Mouse (Mus musculus) lung, postnatal 0 days (tissue): ENCODE results near the gene Snapc2. TPM values are rescaled to one million over a fixed set of nuclear protein-coding genes. Genes with fewer than 3 reads are reported as not detected.

Experiments
- ATAC-seq: fragments of 200-750 bp; cut with Nextera tagmentation; 2 replicates; pipeline ENCODE4 v1.8.0; 2017; ENCODE audit warnings: moderate library complexity
- DNase-seq: peaks from one replicate; pipeline ENCODE4 v3.0.0-alpha.2; 2016; ENCODE audit warnings: low spot score
- H3K27ac ChIP-seq: fragments of 300-500 bp; sonication (generic); 2 replicates; pipeline ENCODE4 v1.5.1; 2014; ENCODE audit warnings: antibody characterized with exemption, mild to moderate bottlenecking, low read length, mixed read lengths
- H3K27me3 ChIP-seq: fragments of 300-500 bp; sonication (generic); replicated peaks from 2 replicates; pipeline ENCODE4 v1.6.1; 2014; ENCODE audit warnings: low read length, mixed read lengths; ENCODE audit not compliant: insufficient read depth
- H3K36me3 ChIP-seq: fragments of 300-500 bp; sonication (generic); 2 replicates; pipeline ENCODE4 v1.6.1; 2014; ENCODE audit warnings: low read length, mixed read lengths; ENCODE audit not compliant: insufficient read depth
- H3K4me1 ChIP-seq: fragments of 300-500 bp; sonication (generic); 2 replicates; pipeline ENCODE4 v1.6.1; 2014; ENCODE audit warnings: antibody characterized with exemption, low read depth, low read length, mixed read lengths; ENCODE audit not compliant: insufficient read depth
- H3K4me2 ChIP-seq: fragments of 300-500 bp; sonication (generic); replicated peaks from 2 replicates; pipeline ENCODE4 v1.6.1; 2014; ENCODE audit warnings: low read depth, mild to moderate bottlenecking, low read length, moderate library complexity, mixed read lengths
- H3K4me3 ChIP-seq: fragments of 300-500 bp; sonication (generic); 2 replicates; pipeline ENCODE4 v1.5.1; 2014; ENCODE audit warnings: low read depth, low read length
- H3K9ac ChIP-seq: fragments of 300-500 bp; sonication (generic); replicated peaks from 2 replicates; pipeline ENCODE4 v1.6.1; 2014; ENCODE audit warnings: low read depth, mild to moderate bottlenecking
- H3K9me3 ChIP-seq: fragments of 300-500 bp; sonication (generic); 2 replicates; pipeline ENCODE4 v1.6.1; 2016; ENCODE audit warnings: low read length, mixed read lengths
- CTCF ChIP-seq: IDR thresholded peaks from 2 replicates; pipeline ENCODE4 v1.5.1; 2016; ENCODE audit warnings: antibody characterized with exemption, mild to moderate bottlenecking
- EP300 ChIP-seq: IDR thresholded peaks from 2 replicates; pipeline ENCODE4 v1.6.1; 2016; ENCODE audit warnings: antibody characterized with exemption, mild to moderate bottlenecking, control low read depth
- WGBS: fragments of 180-500 bp; shearing (Covaris S2); extraction: QIAGEN DNeasy Blood & Tissue Kit; methylation state at CpG from one replicate; pipeline ENCODE4 v1.1.7; 2014; 5-methylcytosine and 5-hydroxymethylcytosine counted together
- polyA plus RNA-seq: library from polyadenylated mRNA; unstranded; fragments of >200 nt; fragmentation: Nextera tagmentation; extraction: Ambion mirVana; gene quantifications from 2 replicates; pipeline ENCODE4 v1.2.1, GENCODE M21; 2015

Gene Snapc2
- 27.5 and 28.9 TPM in 2 replicates for polyA plus RNA-seq

DNA sequence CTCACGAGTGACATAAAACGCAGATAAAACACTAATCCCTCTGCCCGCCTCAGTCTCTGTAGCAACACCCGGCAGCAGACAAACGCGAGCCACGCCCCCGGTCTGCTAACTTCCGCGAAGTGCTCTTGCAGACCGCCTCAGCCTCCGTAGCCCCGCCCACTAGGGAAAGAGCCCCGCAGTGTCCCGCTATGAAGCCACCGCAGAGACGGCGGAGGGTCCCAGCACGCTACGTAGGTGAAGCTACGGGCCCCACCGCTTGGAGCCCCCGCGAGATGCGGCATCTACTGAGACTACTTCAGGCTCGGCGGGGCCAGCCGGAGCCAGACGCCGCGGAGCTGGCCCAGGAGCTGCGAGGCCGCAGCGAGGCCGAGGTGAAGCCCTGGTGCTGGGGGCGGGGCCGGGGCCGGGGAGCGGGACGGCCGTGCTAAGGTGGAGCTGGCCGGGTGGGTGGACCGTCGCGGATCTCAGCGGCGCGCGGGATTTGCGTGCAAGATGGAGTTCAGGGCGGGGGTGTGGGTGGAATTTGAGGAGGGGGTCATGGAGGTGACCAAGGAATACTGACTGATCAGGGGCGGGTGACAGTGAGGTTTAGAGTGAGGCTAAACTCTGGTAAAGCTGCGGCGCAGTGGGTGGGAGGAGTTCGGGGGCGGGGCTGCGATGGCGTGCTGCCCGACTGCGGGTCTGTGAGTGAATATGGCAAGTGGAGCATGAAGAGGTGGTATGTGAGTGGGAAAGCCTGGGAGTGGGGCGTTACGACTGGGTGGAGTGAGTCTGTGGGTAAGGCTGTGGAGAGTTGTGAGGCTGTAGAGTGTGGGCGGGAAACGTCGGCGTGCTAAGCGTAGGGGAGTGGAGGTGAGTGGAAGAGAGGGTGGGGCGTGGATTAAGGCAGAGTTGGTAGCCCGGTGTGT lies at the start of gene Snapc2:
Gene Snapc2, plus strand, starts transcription at position 147 of the 908 bp plus-strand sequence.
- DNase-seq (peak; percentile 97), ATAC-seq (peak; percentile 95)
- Histone ChIP-seq H3K4me1 (peaks cover 4% of the 10 kb centered on the region; the same call in 1 of the 2 replicates), H3K27ac (peak within 1 kb of the TSS; percentile 74), H3K9ac (peak within 1 kb of the TSS; percentile 82), H3K9me3 (no peaks in the 10 kb centered on the region), H3K36me3 (0 out of 2 replicates have a peak, but pooled peaks cover 4% of the 10 kb centered on the region), H3K27me3 (no peaks in the 10 kb centered on the region), H3K4me3 (peak within 1 kb of the TSS; percentile 85), H3K4me2 (peak within 1 kb of the TSS; percentile 86)
- WGBS = under 1% methylated on average over 69 of the region's 69 CpGs
- no peak for TF ChIP-seq EP300
- no peak for TF ChIP-seq CTCF

DNA sequence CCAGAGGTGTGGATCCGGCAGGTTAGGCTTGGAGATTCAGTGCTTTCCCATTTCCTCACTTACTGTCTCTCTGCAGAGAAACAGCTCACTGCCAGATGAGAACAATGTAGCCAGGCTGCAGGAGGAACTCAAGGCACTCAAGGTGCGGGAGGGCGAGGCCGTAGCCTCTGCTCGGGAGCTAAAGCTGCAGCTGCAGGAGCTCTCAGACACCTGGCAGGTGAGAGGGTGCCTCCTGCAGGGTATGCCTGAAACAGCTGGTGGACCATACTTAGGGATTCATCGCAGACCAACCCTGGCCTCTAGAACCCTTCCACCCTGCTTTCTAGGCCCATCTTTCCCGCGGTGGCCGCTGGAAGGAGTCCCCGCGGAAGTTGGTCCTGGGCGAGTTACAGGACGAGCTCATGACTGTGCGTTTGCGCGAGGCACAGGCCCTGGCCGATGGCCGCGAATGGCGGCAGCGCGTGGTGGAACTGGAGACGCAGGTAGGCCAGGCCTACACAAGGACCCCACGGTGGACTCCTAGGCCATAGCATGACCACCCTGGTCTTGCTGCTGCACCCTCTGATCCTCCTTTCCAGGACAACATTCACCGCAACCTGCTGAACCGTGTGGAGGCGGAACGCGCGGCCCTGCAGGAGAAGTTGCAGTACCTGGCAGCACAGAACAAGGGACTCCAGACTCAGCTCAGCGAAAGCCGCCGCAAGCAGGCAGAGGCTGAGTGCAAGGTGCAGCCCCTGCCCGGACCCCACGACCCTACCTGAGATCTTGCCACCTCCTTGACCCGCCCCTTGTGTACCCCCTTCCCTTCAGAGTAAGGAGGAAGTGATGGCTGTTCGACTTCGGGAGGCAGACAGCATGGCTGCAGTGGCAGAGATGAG lies 47.4 kb upstream of the Snapc2 start:
- H3K4me2 ChIP-seq = no peak overlapping the region
- ATAC-seq = peak; percentile 37; the same call in 1 of the 2 replicates
- 30% methylated on average over 33 of the region's 38 CpGs for WGBS

DNA sequence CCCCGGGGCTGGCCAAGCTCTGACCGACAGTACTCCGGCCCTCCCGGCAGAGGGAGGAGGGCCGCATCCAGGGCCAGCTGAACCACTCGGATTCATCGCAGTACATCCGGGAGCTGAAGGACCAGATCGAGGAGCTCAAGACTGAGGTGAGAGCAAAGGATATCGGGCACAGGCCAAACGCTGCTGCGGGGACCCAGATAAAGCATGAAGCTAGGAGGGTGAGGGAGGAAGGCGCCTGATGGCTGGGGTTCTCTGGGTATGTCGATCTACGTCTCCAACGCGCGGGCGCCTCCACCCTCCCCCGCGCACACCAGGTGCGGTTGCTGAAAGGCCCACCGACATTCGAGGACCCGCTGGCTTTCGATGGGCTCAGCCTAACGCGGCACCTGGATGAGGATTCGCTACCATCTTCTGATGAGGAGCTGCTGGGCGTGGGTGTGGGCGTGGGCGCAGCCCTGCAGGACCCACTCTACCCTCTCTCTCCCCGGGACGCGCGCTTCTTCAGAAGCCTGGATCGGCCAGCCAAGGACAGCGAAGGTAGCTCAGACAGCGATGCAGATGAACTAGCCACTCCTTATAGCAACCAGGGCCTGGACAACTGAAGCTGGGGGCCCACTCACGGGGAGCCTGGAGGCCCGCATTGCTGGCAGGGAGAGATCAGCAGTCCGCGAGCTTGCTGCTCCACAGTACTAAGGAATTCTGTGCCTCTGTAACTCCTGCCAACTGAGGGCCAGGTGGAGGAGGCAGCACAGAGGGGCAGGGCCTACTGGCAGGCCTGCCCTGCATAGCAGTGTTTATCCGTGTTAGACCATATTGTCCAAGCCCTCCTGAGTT lies 46.5 kb upstream of the Snapc2 start:
- 0 out of 2 replicates have a peak overlapping the region, but pooled peaks have one; percentile 8 for H3K4me2 ChIP-seq
- H3K9me3 ChIP-seq = no peaks in the 10 kb centered on the region
- H3K9ac ChIP-seq = no peak overlapping the region
- no peak for DNase-seq
- TF ChIP-seq EP300 = no peak
- no peak for TF ChIP-seq CTCF
- 29% methylated on average over 44 of the region's 44 CpGs for WGBS
- peak; percentile 60 for ATAC-seq
- no peak overlapping the region for H3K4me3 ChIP-seq
- H3K27ac ChIP-seq = no peak overlapping the region
- H3K27me3 ChIP-seq = no peaks in the 10 kb centered on the region
- no peaks in the 10 kb centered on the region for H3K4me1 ChIP-seq
- H3K36me3 ChIP-seq = no peaks in the 10 kb centered on the region

More for the DNA sequence above, 47.4 kb upstream of the Snapc2 start:
- no peak overlapping the region for H3K27ac ChIP-seq
- no peak overlapping the region for H3K9ac ChIP-seq
- no peak overlapping the region for H3K4me3 ChIP-seq
- H3K9me3 ChIP-seq = no peaks in the 10 kb centered on the region
- no peaks in the 10 kb centered on the region for H3K27me3 ChIP-seq
- no peaks in the 10 kb centered on the region for H3K4me1 ChIP-seq
- TF ChIP-seq EP300 = no peak
- peak; percentile 39 for TF ChIP-seq CTCF
- no peaks in the 10 kb centered on the region for H3K36me3 ChIP-seq
- peak; percentile 30 for DNase-seq

DNA sequence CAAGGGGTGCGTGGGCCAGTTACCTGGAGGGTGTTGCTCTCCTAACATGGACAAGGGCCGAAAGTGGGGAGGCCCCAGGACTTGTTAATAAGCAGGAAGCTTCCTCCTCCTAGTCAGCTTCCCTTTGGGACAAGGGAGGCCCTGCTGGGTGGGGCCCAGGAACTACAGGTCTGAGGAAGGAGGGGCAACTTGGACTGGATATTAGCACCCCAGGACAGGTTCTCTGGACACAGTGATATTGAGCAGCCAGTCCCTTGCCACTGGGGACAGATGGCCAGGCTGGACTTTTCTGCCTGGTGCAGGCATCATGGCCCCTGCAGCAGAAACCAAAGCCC lies 45.9 kb upstream of the Snapc2 start:
- 49% methylated on average over 2 of the region's 2 CpGs for WGBS
- DNase-seq (peak; percentile 29), ATAC-seq (no peak; the same call in 1 of the 2 replicates)
- Histone ChIP-seq H3K27ac (no peak overlapping the region), H3K4me2 (no peak overlapping the region), H3K27me3 (no peaks in the 10 kb centered on the region), H3K9ac (no peak overlapping the region), H3K4me1 (no peaks in the 10 kb centered on the region), H3K36me3 (no peaks in the 10 kb centered on the region), H3K4me3 (no peak overlapping the region), H3K9me3 (no peaks in the 10 kb centered on the region)
- no peak for TF ChIP-seq EP300
- TF ChIP-seq CTCF = no peak

DNA sequence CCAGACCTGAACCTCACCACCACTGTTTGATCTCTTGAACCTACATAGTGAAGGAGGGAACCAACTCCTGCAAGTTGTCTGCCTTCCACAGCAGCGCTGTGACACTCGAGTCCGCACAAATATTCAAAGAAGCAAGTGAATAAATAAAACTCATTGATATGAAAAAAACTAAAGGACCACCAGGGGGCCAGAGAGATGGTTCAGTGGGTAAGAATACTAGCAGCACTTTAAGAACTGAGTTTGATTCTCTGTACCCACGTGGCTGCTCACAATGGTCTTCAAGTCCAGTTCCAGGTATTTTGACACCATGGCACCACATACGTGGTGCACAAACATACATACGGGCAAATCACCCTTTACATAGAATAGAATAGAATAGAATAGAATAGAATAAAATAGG lies 41.8 kb upstream of the Snapc2 start:
- 68% methylated on average over 6 of the region's 6 CpGs for WGBS
- no peak for TF ChIP-seq EP300
- TF ChIP-seq CTCF = peak; percentile 17; the same call in 1 of the 2 replicates
- Histone ChIP-seq H3K27ac (no peak overlapping the region), H3K4me1 (0 out of 2 replicates have a peak, but pooled peaks cover 9% of the 10 kb centered on the region), H3K4me2 (no peak overlapping the region), H3K4me3 (no peak overlapping the region), H3K27me3 (no peaks in the 10 kb centered on the region), H3K9ac (no peak overlapping the region), H3K9me3 (no peaks in the 10 kb centered on the region), H3K36me3 (no peaks in the 10 kb centered on the region)
- ATAC-seq (no peak), DNase-seq (no peak)
